24 mouse cellular contexts compared by ENCODE assay signal in genomic region chr12:24658998-24659397, GRCm38 (mm10). TPM values are rescaled to one million over a fixed set of nuclear protein-coding genes. Genes with fewer than 3 reads are reported as not detected.
DNase-seq lines count a peak whose midpoint lies in the region; ATAC-seq and TF ChIP-seq lines count a peak whose summit lies in the region.
"Had no signal": no experiment of that assay in that cellular context is flagged by ENCODE, and none has a peak within 500 bp of the region (broad histone marks: within the 10 kb centered on the region; RNA-seq: fewer than 3 reads in every experiment).

No protein-coding gene starts in this region.

- peak; percentile 39; the same call in 1 of the 2 replicates for ATAC-seq in common myeloid progenitor, adult 5-6 weeks (replicated peaks; ENCODE audit: low read depth, poor library complexity, severe bottlenecking)
- ATAC-seq in liver, embryonic 12.5 days: peak; percentile 42; the same call in 1 of the 2 replicates
- 0 out of 2 replicates have a peak, but pooled peaks have one; percentile 38 for ATAC-seq in stomach, postnatal 0 days (ENCODE audit: low FRiP score, low TSS enrichment)
- ATAC-seq: forebrain, embryonic 13.5 days; hindbrain, postnatal 0 days; midbrain, embryonic 13.5 days had no signal

- H3K27me3 ChIP-seq in liver, embryonic 12.5 days (replicated peaks): no peaks in the 10 kb centered on the region
- H3K27me3 ChIP-seq in stomach, postnatal 0 days (ENCODE audit: control insufficient read depth, insufficient read depth, low read length): no peaks in the 10 kb centered on the region
- H3K27me3 ChIP-seq: CH12.LX; embryonic facial prominence, embryonic 12.5 days; forebrain, embryonic 13.5 days; heart, embryonic 15.5 days; limb, embryonic 12.5 days; midbrain, embryonic 13.5 days; neural tube, embryonic 13.5 days had no signal

- H3K9ac ChIP-seq in liver, embryonic 12.5 days: peak overlapping the region; percentile 23; the same call in 1 of the 2 replicates
- H3K9ac ChIP-seq in stomach, postnatal 0 days (ENCODE audit: low read length): no peak overlapping the region
- H3K9ac ChIP-seq: embryonic facial prominence, embryonic 12.5 days; forebrain, embryonic 13.5 days; heart, embryonic 15.5 days; limb, embryonic 12.5 days; lung, embryonic 14.5 days; midbrain, embryonic 13.5 days; neural tube, embryonic 13.5 days had no signal

- H3K4me3 ChIP-seq in liver, embryonic 12.5 days: no peak overlapping the region
- H3K4me3 ChIP-seq in stomach, postnatal 0 days (ENCODE audit: low read depth, low read length): no peak overlapping the region
- H3K4me3 ChIP-seq: embryonic facial prominence, embryonic 12.5 days; erythroblast, embryonic 14.5 days; forebrain, embryonic 13.5 days; heart, embryonic 15.5 days; limb, embryonic 12.5 days; midbrain, embryonic 13.5 days; neural tube, embryonic 13.5 days had no signal

- no peaks in the 10 kb centered on the region for H3K9me3 ChIP-seq in liver, embryonic 12.5 days (replicated peaks)
- H3K9me3 ChIP-seq in stomach, postnatal 0 days (ENCODE audit: control insufficient read depth, low read length): no peaks in the 10 kb centered on the region
- H3K9me3 ChIP-seq: embryonic facial prominence, embryonic 12.5 days; forebrain, embryonic 13.5 days; heart, embryonic 15.5 days; limb, embryonic 12.5 days; midbrain, embryonic 13.5 days; neural tube, embryonic 13.5 days had no signal

- no peak for TF ChIP-seq EP300 in stomach, postnatal 0 days (optimal IDR thresholded peaks at IDR 0.05)

- TF ChIP-seq CTCF in stomach, postnatal 0 days (IDR thresholded peaks at IDR 0.05; ENCODE audit: low read depth): no peak

- H3K27ac ChIP-seq in liver, embryonic 12.5 days: no peak overlapping the region
- H3K27ac ChIP-seq in stomach, postnatal 0 days (replicated peaks): no peak overlapping the region
- H3K27ac ChIP-seq: embryonic facial prominence, embryonic 12.5 days; forebrain, embryonic 13.5 days; heart, embryonic 15.5 days; hindbrain, postnatal 0 days; limb, embryonic 12.5 days; macrophage; midbrain, embryonic 13.5 days; neural tube, embryonic 13.5 days had no signal

- H3K4me1 ChIP-seq in liver, embryonic 12.5 days: peaks cover 56% of the 10 kb centered on the region
- H3K4me1 ChIP-seq in stomach, postnatal 0 days (replicated peaks; ENCODE audit: control insufficient read depth, insufficient read depth): no peaks in the 10 kb centered on the region
- H3K4me1 ChIP-seq: embryonic facial prominence, embryonic 12.5 days had no signal

- DNase-seq in kidney, postnatal 14 days: peak; percentile 59
- no peak for DNase-seq in kidney, adult 18-20 months
- no peak for DNase-seq in stomach, postnatal 0 days (ENCODE audit: low spot score)
- no peak for DNase-seq in layer of hippocampus, postnatal 10 days (ENCODE audit: low spot score in 2 of 2)
- no peak for DNase-seq in frontal cortex, postnatal 10 days (ENCODE audit: low spot score in 2 of 2)
- DNase-seq: cerebellum, adult 18-20 months; gastrocnemius, postnatal 36 days; layer of hippocampus, adult 9-11 months; lung, embryonic 14.5 days; right cerebral cortex, adult 18-20 months; thymus, postnatal 14 days had no signal

- WGBS in liver, embryonic 12.5 days (ENCODE audit: insufficient replicate concordance): 61% methylated on average over 4 of the region's 4 CpGs
- 84% methylated on average over 4 of the region's 4 CpGs for WGBS in stomach, postnatal 0 days

- peaks cover 91% of the 10 kb centered on the region for H3K36me3 ChIP-seq in liver, embryonic 12.5 days
- H3K36me3 ChIP-seq in stomach, postnatal 0 days (ENCODE audit: control insufficient read depth, insufficient read depth, low read length): peaks cover 33% of the 10 kb centered on the region

- H3K4me2 ChIP-seq in liver, embryonic 12.5 days: 0 out of 2 replicates have a peak overlapping the region, but pooled peaks have one; percentile 9
- no peak overlapping the region for H3K4me2 ChIP-seq in stomach, postnatal 0 days (replicated peaks; ENCODE audit: low read depth)
- H3K4me2 ChIP-seq: embryonic facial prominence, embryonic 12.5 days; forebrain, embryonic 13.5 days; heart, embryonic 15.5 days; limb, embryonic 12.5 days; lung, embryonic 14.5 days; midbrain, embryonic 13.5 days; neural tube, embryonic 13.5 days had no signal

RNA-seq across cellular contexts. Expression of gene Klf11, which starts 7.9 kb away (rescaled TPM):
- total RNA-seq in common myeloid progenitor, adult 5-6 weeks (2017): 13.3 and 24.8 TPM in 2 replicates
- polyA plus RNA-seq in liver, embryonic 12.5 days (2016; fragmentation: Nextera tagmentation; extraction: Ambion mirVana): 9.2 and 10.6 TPM in 2 replicates
- polyA plus RNA-seq in stomach, postnatal 0 days (2015; fragmentation: Nextera tagmentation; extraction: Ambion mirVana): 9.8 and 11.3 TPM in 2 replicates
- 1 to 10 TPM; 7.4 to 8.3 TPM for total RNA-seq in layer of hippocampus, postnatal 10 days (2021)

RNA-seq across cellular contexts. Expression of gene Cys1, which starts 22.6 kb away (rescaled TPM):
- 0.41 TPM in 1 of 2 replicates, not detected in the other for total RNA-seq in common myeloid progenitor, adult 5-6 weeks (2017)
- 0.56 and 1.0 TPM in 2 replicates for polyA plus RNA-seq in liver, embryonic 12.5 days (2016; fragmentation: Nextera tagmentation; extraction: Ambion mirVana)
- polyA plus RNA-seq in stomach, postnatal 0 days (2015; fragmentation: Nextera tagmentation; extraction: Ambion mirVana): 1.4 and 1.9 TPM in 2 replicates
- total RNA-seq in layer of hippocampus, postnatal 10 days (2021): 10 to 100 TPM; 10.3 to 12.5 TPM
- total RNA-seq: CH12.LX; hematopoietic stem cell, adult 5-6 weeks had no signal
- polyA plus RNA-seq: erythroblast, embryonic 14.5 days; macrophage had no signal

RNA-seq across cellular contexts. Expression of gene Rrm2, which starts 49.0 kb away (rescaled TPM):
- 90.3 and 94.5 TPM in 2 replicates for total RNA-seq in common myeloid progenitor, adult 5-6 weeks (2017)
- polyA plus RNA-seq in liver, embryonic 12.5 days (2016; fragmentation: Nextera tagmentation; extraction: Ambion mirVana): 531 and 552 TPM in 2 replicates
- 38.0 and 41.2 TPM in 2 replicates for polyA plus RNA-seq in stomach, postnatal 0 days (2015; fragmentation: Nextera tagmentation; extraction: Ambion mirVana)
- 10 to 100 TPM; 12.4 to 15.1 TPM for total RNA-seq in layer of hippocampus, postnatal 10 days (2021)
